Mouse (Mus musculus): Measurements from ENCODE around the gene Acpp. TPM values are rescaled to one million over a fixed set of nuclear protein-coding genes. Genes with fewer than 3 reads are reported as not detected.

Gene Acpp
- polyA plus RNA-seq, 1 experiment: 4.6 TPM

- no peak for TF ChIP-seq POLR2A (IDR thresholded peaks at IDR 0.05; ENCODE audit: low read depth, low read length)
- TF ChIP-seq CTCF (conservative IDR thresholded peaks at IDR 0.05; ENCODE audit: insufficient read depth, insufficient read length, low read depth, low read length): no peak
- 0 out of 2 replicates have a peak overlapping the region, but pooled peaks have one; percentile 10 for H3K4me3 ChIP-seq (ENCODE audit: insufficient read depth, low read depth, low read length)
- no peaks in the 10 kb centered on the region for H3K36me3 ChIP-seq (ENCODE audit: control insufficient read depth, insufficient read depth, low read length)
- WGBS: 37% methylated on average over 9 of the region's 9 CpGs
- peak overlapping the region; percentile 87 for H3K27ac ChIP-seq (ENCODE audit: insufficient read depth, low read depth, low read length)
- peak; percentile 81 for DNase-seq
- H3K27me3 ChIP-seq (replicated peaks; ENCODE audit: control insufficient read depth, insufficient read depth, low read length): no peaks in the 10 kb centered on the region
- peaks cover 59% of the 10 kb centered on the region for H3K4me1 ChIP-seq (ENCODE audit: control insufficient read depth, insufficient read depth, low read length)
Observed at GRCm38 (mm10) chr9:104254408-104255180, 83.0 kb downstream of the Acpp start.

GRCm38 (mm10) chr9:104252637-104253036 is 84.9 kb downstream of the Acpp start:
- no peak for TF ChIP-seq CTCF (conservative IDR thresholded peaks at IDR 0.05; ENCODE audit: insufficient read depth, insufficient read length, low read depth, low read length)
- Histone ChIP-seq H3K4me3 (ENCODE audit: insufficient read depth, low read depth, low read length) (no peak overlapping the region), H3K27ac (ENCODE audit: insufficient read depth, low read depth, low read length) (peak overlapping the region; percentile 4), H3K27me3 (replicated peaks; ENCODE audit: control insufficient read depth, insufficient read depth, low read length) (no peaks in the 10 kb centered on the region), H3K4me1 (ENCODE audit: control insufficient read depth, insufficient read depth, low read length) (peaks cover 63% of the 10 kb centered on the region), H3K36me3 (ENCODE audit: control insufficient read depth, insufficient read depth, low read length) (no peaks in the 10 kb centered on the region)
- 94% methylated on average over 3 of the region's 3 CpGs for WGBS
- no peak for DNase-seq

GRCm38 (mm10) chr9:104251687-104252086 is 85.9 kb downstream of the Acpp start:
- DNase-seq: no peak
- WGBS: 84% methylated on average over 4 of the region's 4 CpGs
- Histone ChIP-seq H3K4me3 (ENCODE audit: insufficient read depth, low read depth, low read length) (no peak overlapping the region), H3K27ac (ENCODE audit: insufficient read depth, low read depth, low read length) (peak overlapping the region; percentile 64), H3K27me3 (replicated peaks; ENCODE audit: control insufficient read depth, insufficient read depth, low read length) (no peaks in the 10 kb centered on the region), H3K36me3 (ENCODE audit: control insufficient read depth, insufficient read depth, low read length) (no peaks in the 10 kb centered on the region), H3K4me1 (ENCODE audit: control insufficient read depth, insufficient read depth, low read length) (peaks cover 60% of the 10 kb centered on the region)
- TF ChIP-seq POLR2A (IDR thresholded peaks at IDR 0.05; ENCODE audit: low read depth, low read length): no peak
- TF ChIP-seq CTCF (conservative IDR thresholded peaks at IDR 0.05; ENCODE audit: insufficient read depth, insufficient read length, low read depth, low read length): no peak

GRCm38 (mm10) chr9:104251111-104251510 is 86.4 kb downstream of the Acpp start:
- peaks cover 58% of the 10 kb centered on the region for H3K4me1 ChIP-seq (ENCODE audit: control insufficient read depth, insufficient read depth, low read length)
- TF ChIP-seq POLR2A (IDR thresholded peaks at IDR 0.05; ENCODE audit: low read depth, low read length) (no peak), CTCF (conservative IDR thresholded peaks at IDR 0.05; ENCODE audit: insufficient read depth, insufficient read length, low read depth, low read length) (no peak)
- H3K27me3 ChIP-seq (replicated peaks; ENCODE audit: control insufficient read depth, insufficient read depth, low read length): no peaks in the 10 kb centered on the region
- H3K36me3 ChIP-seq (ENCODE audit: control insufficient read depth, insufficient read depth, low read length): no peaks in the 10 kb centered on the region
- peak; percentile 89 for DNase-seq
- H3K27ac ChIP-seq (ENCODE audit: insufficient read depth, low read depth, low read length): peak overlapping the region; percentile 91
- H3K4me3 ChIP-seq (ENCODE audit: insufficient read depth, low read depth, low read length): no peak overlapping the region
- WGBS: 45% methylated on average over 8 of the region's 8 CpGs

- H3K36me3 ChIP-seq (ENCODE audit: control insufficient read depth, insufficient read depth, low read length): peaks cover 3% of the 10 kb centered on the region; the same call in 1 of the 2 replicates
- H3K4me3 ChIP-seq (ENCODE audit: insufficient read depth, low read depth, low read length): no peak overlapping the region
- no peak for TF ChIP-seq CTCF (conservative IDR thresholded peaks at IDR 0.05; ENCODE audit: insufficient read depth, insufficient read length, low read depth, low read length)
- H3K27ac ChIP-seq (ENCODE audit: insufficient read depth, low read depth, low read length): peak overlapping the region; percentile 56
- no peak for DNase-seq
- no peaks in the 10 kb centered on the region for H3K27me3 ChIP-seq (replicated peaks; ENCODE audit: control insufficient read depth, insufficient read depth, low read length)
- peaks cover 36% of the 10 kb centered on the region for H3K4me1 ChIP-seq (ENCODE audit: control insufficient read depth, insufficient read depth, low read length)
- 36% methylated on average over 6 of the region's 6 CpGs for WGBS
Observed at GRCm38 (mm10) chr9:104247307-104247987, 90.1 kb downstream of the Acpp start.

DNA sequence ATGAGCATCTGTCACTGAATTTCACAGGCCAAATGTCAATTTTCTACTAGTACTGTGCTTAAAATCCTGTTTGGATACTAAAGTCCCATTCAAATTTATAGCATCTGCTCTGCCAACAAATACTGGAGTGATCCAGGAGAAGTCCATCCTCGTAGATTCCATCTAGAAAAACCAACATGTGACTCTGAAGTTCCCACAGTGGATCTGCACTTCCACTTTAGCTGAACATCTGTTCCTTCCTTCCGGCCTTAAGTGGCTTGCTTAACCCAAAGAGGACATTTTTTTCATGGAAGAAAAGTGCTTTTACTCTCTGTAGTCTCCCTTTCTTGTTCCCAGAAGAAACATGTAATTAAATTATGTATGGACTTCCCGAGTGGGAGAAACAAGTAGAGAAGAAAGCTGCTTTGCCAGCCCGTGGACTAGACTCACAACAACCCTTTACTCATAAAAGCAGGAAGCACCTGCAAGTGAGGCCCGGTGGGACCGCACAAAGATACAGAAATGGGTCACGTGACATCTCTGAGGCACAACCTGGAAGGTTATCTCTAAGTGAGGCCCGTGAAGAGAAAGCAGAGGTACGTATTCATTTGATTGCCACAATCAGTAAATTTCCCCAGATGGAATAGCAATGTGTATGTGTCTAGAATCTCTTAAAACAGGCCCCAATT is 93.6 kb downstream of the Acpp start:
- Histone ChIP-seq H3K27me3 (replicated peaks; ENCODE audit: control insufficient read depth, insufficient read depth, low read length) (no peaks in the 10 kb centered on the region), H3K4me1 (ENCODE audit: control insufficient read depth, insufficient read depth, low read length) (peaks cover 15% of the 10 kb centered on the region), H3K4me3 (ENCODE audit: insufficient read depth, low read depth, low read length) (no peak overlapping the region), H3K27ac (ENCODE audit: insufficient read depth, low read depth, low read length) (no peak overlapping the region), H3K36me3 (ENCODE audit: control insufficient read depth, insufficient read depth, low read length) (peaks cover 3% of the 10 kb centered on the region; the same call in 1 of the 2 replicates)
- 67% methylated on average over 9 of the region's 9 CpGs for WGBS
- DNase-seq: no peak
- TF ChIP-seq CTCF (conservative IDR thresholded peaks at IDR 0.05; ENCODE audit: insufficient read depth, insufficient read length, low read depth, low read length): no peak
- TF ChIP-seq POLR2A (IDR thresholded peaks at IDR 0.05; ENCODE audit: low read depth, low read length): no peak

DNA sequence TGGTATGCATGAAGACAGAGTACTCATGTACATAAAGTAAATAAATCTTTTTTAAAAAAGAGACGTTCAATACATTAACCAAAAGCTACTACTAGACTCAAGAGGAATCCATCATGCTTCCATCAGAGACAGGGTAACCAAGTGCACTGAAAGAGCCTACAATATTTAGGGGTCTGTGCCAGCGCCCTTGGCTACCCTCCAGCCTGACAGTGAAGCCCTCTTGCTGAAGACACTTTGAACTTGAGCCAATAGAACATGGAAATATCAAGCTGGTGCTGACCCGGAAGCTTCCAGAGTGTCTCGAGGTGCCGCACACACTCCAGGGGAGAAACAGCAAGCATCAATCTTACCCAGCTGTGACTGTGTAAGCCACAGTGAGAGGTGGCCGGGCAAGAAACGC is 97.4 kb downstream of the Acpp start:
- no peak for DNase-seq
- Histone ChIP-seq H3K27ac (ENCODE audit: insufficient read depth, low read depth, low read length) (no peak overlapping the region), H3K27me3 (replicated peaks; ENCODE audit: control insufficient read depth, insufficient read depth, low read length) (no peaks in the 10 kb centered on the region), H3K4me1 (ENCODE audit: control insufficient read depth, insufficient read depth, low read length) (no peaks in the 10 kb centered on the region), H3K4me3 (ENCODE audit: insufficient read depth, low read depth, low read length) (no peak overlapping the region), H3K36me3 (ENCODE audit: control insufficient read depth, insufficient read depth, low read length) (peaks cover 4% of the 10 kb centered on the region)
- no peak for TF ChIP-seq POLR2A (IDR thresholded peaks at IDR 0.05; ENCODE audit: low read depth, low read length)
- no peak for TF ChIP-seq CTCF (conservative IDR thresholded peaks at IDR 0.05; ENCODE audit: insufficient read depth, insufficient read length, low read depth, low read length)
- 55% methylated on average over 7 of the region's 7 CpGs for WGBS

Data from kidney, adult 2 months (tissue).